Mouse (Mus musculus): ENCODE measurements at regions not wholly inside any gene's neighbourhood (a gene's known extent, or its start where the extent isn't known, plus 50 kb on each side); places are given as distances from the start of the nearest gene placed in this dataset.

DNA sequence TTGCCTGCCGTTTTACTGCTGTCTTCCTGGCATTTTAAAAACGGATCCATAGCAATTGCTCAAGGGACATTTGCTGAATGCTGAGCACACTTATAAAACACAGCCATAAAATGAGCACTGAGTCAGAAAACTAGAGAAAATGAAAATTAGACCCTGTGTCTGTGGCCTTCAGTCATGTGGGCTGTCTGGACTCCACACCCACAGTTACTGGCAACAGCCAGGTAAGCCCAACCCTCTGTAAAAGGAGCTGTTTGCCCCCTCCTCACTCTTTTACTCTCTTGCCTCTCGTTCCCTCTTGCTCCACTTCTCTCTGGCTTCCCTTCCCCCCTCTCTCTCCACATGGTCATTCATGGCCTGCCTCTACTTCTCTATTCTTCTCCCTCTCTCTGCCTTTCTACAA lies 2169.9 kb downstream of the 9330182O14Rik start:
- no peak for DNase-seq

DNA sequence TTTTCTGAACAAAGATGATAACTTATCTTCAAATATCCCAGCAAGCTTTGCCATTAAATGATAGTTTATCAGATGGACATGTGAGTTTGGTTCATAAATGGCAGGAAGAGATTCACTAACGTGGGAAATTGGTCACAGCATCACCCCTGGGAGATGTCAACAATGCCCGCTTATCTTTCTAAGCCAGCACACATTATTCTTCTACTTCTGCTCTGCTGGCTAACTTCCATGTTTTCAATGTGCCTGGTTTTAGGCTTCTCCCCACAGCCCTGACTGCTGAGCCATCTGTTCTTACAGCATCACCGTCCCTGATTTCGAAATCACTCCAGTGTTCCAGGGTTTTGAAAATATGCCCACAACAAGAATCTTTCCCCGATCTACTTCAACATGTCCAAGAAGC lies 2175.4 kb downstream of the 9330182O14Rik start:
- DNase-seq = peak; percentile 22

DNA sequence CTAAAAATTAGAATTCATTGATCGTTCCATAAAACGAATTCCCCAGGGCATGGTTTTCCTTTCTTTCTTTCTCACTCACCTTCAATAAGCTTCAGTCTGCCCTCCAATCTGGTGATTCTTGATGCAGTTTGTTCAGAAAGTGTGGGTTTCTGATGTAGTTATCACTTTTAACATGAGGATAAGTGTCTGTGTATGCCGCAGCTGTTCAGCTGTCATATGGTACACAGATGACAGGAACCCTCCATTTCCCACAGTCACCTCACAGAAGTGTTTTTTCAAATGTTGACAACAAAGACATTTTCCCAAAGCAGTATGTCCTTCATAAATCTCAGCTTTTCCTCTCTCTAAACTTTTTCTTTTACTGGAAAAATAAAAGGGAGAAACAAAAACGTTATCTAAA lies 2177.0 kb downstream of the 9330182O14Rik start:
- no peak for DNase-seq

DNA sequence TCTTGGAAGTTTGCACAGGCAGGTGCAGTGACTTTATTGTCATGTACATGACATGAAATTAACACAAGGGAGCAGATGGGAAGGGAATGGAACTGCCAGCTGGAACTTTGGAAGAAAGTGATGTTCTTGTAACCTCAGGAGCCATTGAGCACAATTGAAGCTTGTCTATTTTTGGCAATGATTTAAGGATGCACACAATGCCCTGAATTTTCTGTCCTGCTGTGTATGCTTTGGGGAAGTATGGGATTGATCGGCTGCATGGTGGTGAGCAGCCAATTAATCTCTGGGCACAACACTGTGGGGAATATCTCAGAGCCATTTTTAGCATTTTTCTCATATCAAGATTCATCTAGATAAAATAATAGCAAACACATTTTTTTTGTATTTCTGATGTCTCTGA lies 2186.2 kb downstream of the 9330182O14Rik start:
- DNase-seq = no peak

DNA sequence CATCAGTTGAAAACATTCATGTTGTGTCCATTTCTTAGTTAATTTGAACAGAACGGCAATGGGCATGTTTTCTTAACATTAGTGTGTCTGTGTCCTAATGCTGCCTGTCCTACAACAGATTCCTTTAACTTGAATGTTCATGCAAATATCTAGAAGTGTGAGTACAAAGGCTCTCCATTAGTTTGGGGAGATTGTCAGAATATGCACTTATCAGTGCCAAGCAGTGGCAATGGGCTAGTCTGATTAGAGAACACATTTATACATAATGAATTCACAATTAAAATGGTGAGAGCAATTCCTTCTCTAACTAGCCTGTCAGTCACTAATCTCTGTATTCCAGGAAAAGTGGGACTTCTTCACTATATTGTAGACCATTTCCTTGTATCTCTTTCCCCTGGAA lies 2188.8 kb downstream of the 9330182O14Rik start:
- no peak for DNase-seq

DNA sequence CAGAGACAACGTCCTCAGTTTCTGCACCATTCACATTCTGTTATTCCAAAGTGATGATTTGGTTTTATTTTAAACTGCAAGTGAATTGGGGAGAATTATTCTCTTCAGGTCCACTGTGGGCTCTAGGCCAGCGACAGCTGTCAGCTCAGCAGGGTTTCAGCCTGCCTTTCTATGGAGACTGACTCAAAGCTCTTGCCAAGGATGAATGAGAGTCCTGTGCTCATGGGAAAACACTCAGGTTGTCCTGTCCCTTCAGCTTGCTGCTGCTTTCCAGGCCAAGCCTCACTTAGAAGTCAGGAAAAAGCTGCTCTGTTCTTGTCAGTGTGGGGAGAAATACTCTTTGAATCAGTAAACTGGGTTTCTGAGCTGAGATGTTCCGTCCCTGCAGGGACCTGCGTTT lies 2191.1 kb downstream of the 9330182O14Rik start:
- no peak for DNase-seq

DNA sequence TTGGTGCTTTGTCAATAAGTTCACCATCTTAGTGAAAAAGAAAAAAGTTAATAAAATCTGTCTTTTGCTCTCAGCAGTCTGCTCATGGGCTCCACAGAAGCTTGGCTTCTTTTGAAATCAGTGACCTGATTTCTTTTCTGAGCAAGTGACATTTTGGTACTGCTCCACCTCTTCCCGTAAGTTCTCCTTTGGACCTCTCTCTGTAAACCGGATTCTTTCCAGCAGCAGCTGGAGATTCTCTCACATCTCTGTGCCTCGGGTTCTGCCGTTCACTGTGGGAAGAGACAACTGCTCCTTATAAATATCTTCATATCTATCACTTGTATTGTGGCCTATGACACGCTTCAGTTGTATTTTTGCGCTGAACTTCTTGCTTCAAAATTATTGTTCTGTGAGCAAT lies 2194.4 kb downstream of the 9330182O14Rik start:
- DNase-seq = no peak

DNA sequence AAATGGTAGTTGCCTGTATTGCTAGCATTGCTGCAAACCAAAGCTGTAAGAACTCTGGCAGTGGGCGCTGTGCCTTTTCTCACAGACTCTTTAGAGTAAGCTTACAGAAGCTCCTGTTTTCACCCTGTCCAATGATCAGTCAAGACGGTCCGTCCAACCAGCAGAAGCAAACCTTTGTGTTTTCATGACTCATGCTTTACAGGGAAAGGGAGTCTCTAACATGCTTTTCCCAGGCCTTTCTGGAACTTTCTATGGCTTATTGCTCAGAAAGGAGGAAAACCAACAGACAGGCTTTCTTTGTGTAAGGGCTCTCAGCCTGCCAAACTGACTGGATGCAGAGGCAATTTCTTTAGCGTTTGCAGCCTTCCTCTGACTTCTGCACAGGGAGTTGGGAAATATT lies 2195.6 kb downstream of the 9330182O14Rik start:
- peak; percentile 6 for DNase-seq

DNA sequence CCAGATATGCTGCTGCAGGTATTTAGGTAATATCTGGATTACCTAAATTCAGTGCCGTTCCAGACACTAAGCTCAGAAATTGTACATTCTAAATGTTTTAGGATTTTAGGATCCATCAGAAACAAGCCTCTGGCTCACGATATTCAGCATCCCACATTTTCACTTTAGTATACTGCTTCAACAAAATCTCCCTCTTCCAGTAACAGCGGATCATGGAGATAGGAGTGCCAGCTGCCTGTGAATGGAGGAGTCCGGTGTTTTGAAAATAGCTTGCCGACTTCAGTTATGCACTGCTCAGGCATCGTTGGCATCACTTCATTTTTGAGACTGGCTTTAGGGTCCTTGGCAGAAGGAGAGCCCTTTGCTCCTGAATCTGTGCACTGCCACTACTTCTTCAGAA lies 2199.5 kb downstream of the 9330182O14Rik start:
- DNase-seq = no peak

DNA sequence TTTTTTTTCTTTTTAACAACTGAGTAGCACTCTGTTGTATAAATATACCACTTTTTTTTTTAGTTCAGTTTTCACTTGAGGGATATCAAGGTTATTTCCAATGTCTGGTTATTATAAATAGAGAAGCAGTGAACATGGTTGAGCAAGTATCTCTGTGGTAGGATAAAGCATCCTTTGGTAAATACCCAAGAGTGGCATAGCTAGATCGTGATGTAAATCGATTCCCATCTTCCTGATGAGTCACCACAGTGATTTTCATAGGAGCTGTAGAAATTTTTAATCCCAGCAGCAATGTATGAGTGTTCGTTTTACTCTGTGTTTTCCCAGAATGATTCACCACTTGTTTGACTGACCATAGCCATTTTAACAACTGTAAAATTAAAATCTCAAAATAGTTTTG lies 2212.0 kb downstream of the 9330182O14Rik start:
- DNase-seq = no peak

DNA sequence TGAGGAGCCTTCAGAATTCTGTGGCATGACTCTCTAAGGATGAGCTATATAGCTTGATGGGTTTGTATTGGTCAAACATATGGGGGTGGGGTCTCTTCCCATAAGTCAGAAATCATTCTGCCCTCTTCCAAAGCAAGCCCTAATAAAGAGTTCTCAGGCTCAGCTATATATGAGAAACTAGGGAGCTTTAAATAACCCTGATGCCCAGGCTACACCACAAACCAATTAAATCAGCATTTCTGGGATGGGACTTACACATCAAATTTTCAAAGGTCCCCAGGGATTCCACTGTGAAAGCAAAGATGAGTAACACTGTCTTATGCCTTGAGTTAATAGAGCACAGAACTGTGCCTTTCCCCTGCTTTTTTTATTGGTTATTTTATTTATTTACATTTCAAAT lies 2227.7 kb downstream of the 9330182O14Rik start:
- no peak for DNase-seq

DNA sequence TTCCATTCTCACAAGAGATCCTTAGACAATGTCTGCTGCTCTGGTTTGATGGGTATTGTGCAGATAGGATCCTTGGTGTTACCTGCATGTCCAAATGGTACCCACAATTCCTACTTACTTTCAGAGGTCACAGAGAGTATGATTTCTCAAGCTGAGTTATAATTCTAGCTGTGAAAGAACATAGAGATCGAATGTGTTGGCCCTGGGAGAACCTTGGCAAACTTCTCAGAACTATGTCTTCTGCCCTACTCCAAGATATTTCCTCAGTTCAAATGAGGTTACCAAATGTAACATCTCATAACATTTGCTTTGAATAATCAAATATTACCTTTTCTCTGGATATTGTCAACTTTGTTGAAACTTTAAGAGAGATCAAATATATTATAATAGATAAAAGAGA lies 2230.8 kb downstream of the 9330182O14Rik start:
- no peak for DNase-seq

DNA sequence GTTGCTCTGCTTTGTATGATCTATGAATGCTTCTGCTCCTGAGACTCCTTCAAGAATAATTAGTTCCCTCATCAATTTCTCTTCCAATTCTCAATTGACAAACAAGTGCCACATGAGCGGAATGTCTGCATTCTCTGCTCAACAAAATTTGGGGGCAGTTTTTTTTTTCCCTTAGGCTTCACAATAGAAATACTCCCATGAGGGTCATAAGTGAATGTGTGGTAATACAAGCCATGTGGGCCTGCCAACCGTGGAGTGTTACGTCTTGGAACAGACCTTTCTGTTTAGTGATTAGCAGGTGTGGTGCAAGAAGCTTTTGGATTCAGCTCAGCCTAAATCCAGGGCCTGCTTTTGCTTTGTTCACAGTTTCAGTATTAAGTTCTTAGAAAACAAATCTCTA lies 2232.6 kb downstream of the 9330182O14Rik start:
- peak; percentile 16 for DNase-seq

DNA sequence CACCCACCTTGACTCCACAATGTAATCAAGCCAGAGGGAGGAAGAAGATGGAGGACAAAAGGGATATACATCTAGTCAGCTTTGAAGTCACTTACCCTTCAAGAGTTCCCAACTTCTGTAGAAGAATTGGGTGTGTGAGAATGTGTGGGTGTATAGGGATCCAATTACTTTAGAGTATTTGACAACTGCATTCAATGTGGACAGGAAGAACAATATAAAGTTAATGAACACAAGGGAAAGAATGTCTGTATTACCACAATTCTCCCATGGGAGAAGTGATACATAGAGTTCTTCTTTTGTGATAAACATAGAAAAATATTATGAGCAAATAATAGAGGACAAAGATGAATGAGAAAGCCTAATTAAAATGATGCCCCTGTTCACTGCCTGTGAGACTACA lies 2235.4 kb downstream of the 9330182O14Rik start:
- DNase-seq = no peak

DNA sequence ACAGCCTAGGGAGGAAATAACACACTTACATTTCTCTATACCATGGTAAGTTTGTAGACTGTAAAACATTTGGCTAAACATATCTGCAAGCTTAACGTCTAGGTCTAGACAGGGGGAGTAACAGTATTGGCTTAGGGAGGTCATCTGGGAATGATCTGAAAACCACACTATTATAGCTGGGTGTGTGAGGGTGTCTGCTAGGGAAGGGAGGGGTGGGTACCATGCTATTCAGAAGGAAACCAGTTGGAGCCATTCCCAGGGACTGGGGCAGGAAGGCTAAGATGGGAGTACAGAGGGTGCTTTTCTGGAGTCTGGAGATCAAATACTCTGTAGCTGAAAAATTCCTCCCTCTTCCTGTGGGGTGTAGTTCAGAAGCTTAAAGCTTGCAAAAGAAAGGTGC lies 2235.9 kb downstream of the 9330182O14Rik start:
- DNase-seq = no peak

DNA sequence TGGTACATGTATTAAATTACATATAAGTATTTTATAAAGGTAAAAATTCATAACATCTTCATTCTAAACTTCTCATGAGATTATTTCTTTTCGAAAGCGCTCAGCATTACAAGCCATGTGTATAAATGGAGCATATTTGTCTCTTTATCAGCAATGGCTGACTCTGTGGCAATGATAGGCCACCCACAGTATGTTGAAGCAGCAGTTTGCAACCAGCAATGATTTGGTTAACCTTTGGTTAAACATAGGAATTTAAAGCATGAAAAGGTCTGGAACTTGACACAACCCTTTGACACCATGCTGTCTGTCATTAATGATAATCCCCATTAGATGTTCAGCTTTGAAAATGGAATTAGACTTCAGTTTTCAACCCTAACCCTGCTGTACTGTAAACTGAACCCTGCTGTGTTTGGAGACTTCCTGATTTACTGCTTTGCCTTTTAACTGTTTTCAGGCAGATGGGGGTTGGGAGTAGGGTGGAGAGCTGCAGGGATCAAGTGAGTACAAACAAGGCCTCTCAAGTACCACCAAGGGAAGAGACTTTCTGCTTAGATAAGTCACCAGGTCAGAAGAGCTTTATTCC lies 2238.6 kb downstream of the 9330182O14Rik start:
- DNase-seq = no peak
